Mouse (Mus musculus) forebrain, embryonic 14.5 days (tissue): Measurements from ENCODE around the gene Ifnar2. TPM values are rescaled to one million over a fixed set of nuclear protein-coding genes. Genes with fewer than 3 reads are reported as not detected.

Source experiments
- ATAC-seq: fragments of 200-750 bp; cut with Nextera tagmentation; 2 replicates; pipeline ENCODE4 v1.8.0; 2017; ENCODE audit warnings: mild to moderate bottlenecking, moderate library complexity
- DNase-seq: peaks from one replicate; pipeline ENCODE4 v3.0.0-alpha.2; 2015; ENCODE audit warnings: low spot score
- H3K27ac ChIP-seq: fragments of 300-500 bp; sonication (generic); 2 replicates; pipeline ENCODE4 v1.5.1; 2014; ENCODE audit warnings: low read depth, mild to moderate bottlenecking, control low read depth, low read length, moderate library complexity
- H3K27me3 ChIP-seq: fragments of 300-500 bp; sonication (generic); replicated peaks from 2 replicates; pipeline ENCODE4 v1.6.1; 2014; ENCODE audit warnings: low read length, control low read depth, mixed read lengths; ENCODE audit not compliant: control insufficient read depth, insufficient read depth
- H3K36me3 ChIP-seq: fragments of 300-500 bp; sonication (generic); 2 replicates; pipeline ENCODE4 v1.6.1; 2014; ENCODE audit warnings: low read length, control low read depth; ENCODE audit not compliant: control insufficient read depth, insufficient read depth
- H3K4me1 ChIP-seq: fragments of 300-500 bp; sonication (generic); 2 replicates; pipeline ENCODE4 v1.6.1; 2014; ENCODE audit warnings: antibody characterized with exemption, low read length, control low read depth; ENCODE audit not compliant: control insufficient read depth, insufficient read depth
- H3K4me2 ChIP-seq: fragments of 300-500 bp; sonication (generic); 2 replicates; pipeline ENCODE4 v1.6.1; 2014; ENCODE audit warnings: mild to moderate bottlenecking, control low read depth, low read length
- H3K4me3 ChIP-seq: fragments of 300-500 bp; sonication (generic); 2 replicates; pipeline ENCODE4 v1.5.1; 2014; ENCODE audit warnings: low read depth, low read length, control low read depth
- H3K9ac ChIP-seq: fragments of 300-500 bp; sonication (generic); 2 replicates; pipeline ENCODE4 v1.6.1; 2014; ENCODE audit warnings: mild to moderate bottlenecking, low read length, control low read depth, moderate library complexity
- H3K9me3 ChIP-seq: fragments of 300-500 bp; sonication (generic); replicated peaks from 2 replicates; pipeline ENCODE4 v1.6.1; 2016; ENCODE audit warnings: low read length, control low read depth, mixed read lengths; ENCODE audit not compliant: control insufficient read depth
- WGBS: fragments of 180-500 bp; shearing (Covaris S2); extraction: QIAGEN DNeasy Blood & Tissue Kit; methylation state at CpG from one replicate; pipeline ENCODE4 v1.1.7; 2014; 5-methylcytosine and 5-hydroxymethylcytosine counted together
- polyA plus RNA-seq: library from polyadenylated mRNA; unstranded; fragments of >200 nt; fragmentation: Nextera tagmentation; extraction: Ambion mirVana; gene quantifications from 2 replicates; pipeline ENCODE4 v1.2.1, GENCODE M21; 2014

Gene Ifnar2
- polyA plus RNA-seq, 1 experiment from 2014 or later, result 44.6 TPM

DNA sequence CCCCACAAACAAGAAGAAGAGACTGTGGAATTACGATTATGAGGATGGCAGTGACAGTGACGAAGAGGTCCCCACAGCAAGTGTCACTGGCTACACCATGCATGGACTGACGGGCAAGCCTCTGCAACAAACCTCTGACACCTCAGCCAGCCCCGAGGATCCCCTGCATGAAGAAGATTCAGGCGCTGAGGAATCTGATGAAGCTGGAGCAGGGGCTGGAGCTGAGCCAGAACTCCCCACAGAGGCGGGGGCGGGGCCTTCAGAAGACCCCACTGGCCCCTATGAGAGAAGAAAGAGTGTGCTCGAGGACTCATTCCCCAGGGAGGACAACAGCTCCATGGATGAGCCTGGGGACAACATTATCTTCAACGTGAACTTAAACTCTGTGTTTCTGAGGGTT lies 31.2 kb downstream of the Ifnar2 start:
- Histone ChIP-seq H3K4me2 (no peak overlapping the region), H3K4me1 (peaks cover 4% of the 10 kb centered on the region; the same call in 1 of the 2 replicates), H3K36me3 (peaks cover 15% of the 10 kb centered on the region; the same call in 1 of the 2 replicates), H3K9ac (no peak overlapping the region), H3K27me3 (no peaks in the 10 kb centered on the region), H3K4me3 (no peak overlapping the region), H3K27ac (no peak overlapping the region), H3K9me3 (no peaks in the 10 kb centered on the region)
- ATAC-seq (no peak), DNase-seq (no peak)
- WGBS, result 84% methylated on average over 9 of the region's 9 CpGs

DNA sequence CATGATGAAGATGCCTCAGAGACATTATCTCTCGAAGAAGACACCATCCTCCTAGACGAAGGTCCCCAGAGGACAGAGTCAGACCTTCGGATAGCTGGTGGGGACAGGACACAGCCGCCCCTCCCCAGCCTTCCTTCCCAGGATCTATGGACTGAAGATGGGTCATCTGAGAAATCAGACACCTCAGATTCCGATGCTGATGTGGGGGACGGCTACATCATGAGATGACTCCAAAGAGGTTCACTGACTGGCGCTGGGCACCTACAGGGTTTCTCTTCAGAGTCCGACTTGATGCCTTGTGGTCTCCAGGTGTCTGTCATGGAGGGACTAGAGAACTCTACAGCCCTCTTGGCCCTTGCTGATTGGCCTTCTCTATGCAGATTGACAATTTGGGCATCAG lies 31.6 kb downstream of the Ifnar2 start:
- Histone ChIP-seq H3K4me1 (peaks cover 4% of the 10 kb centered on the region; the same call in 1 of the 2 replicates), H3K36me3 (peaks cover 15% of the 10 kb centered on the region; the same call in 1 of the 2 replicates), H3K27ac (no peak overlapping the region), H3K4me3 (no peak overlapping the region), H3K27me3 (no peaks in the 10 kb centered on the region), H3K4me2 (no peak overlapping the region), H3K9ac (no peak overlapping the region), H3K9me3 (no peaks in the 10 kb centered on the region)
- ATAC-seq (no peak), DNase-seq (no peak)
- 92% methylated on average over 8 of the region's 8 CpGs for WGBS

GRCm38 (mm10) chr16:91404828-91405577 lies 32.4 kb downstream of the Ifnar2 start:
- no peaks in the 10 kb centered on the region for H3K27me3 ChIP-seq
- no peak overlapping the region for H3K4me3 ChIP-seq
- 72% methylated on average over 10 of the region's 10 CpGs for WGBS
- ATAC-seq (no peak), DNase-seq (no peak)
- H3K9me3 ChIP-seq, result no peaks in the 10 kb centered on the region
- H3K27ac ChIP-seq, result no peak overlapping the region
- H3K4me2 ChIP-seq, result no peak overlapping the region
- peaks cover 4% of the 10 kb centered on the region; the same call in 1 of the 2 replicates for H3K4me1 ChIP-seq
- H3K36me3 ChIP-seq, result peaks cover 15% of the 10 kb centered on the region; the same call in 1 of the 2 replicates
- no peak overlapping the region for H3K9ac ChIP-seq

DNA sequence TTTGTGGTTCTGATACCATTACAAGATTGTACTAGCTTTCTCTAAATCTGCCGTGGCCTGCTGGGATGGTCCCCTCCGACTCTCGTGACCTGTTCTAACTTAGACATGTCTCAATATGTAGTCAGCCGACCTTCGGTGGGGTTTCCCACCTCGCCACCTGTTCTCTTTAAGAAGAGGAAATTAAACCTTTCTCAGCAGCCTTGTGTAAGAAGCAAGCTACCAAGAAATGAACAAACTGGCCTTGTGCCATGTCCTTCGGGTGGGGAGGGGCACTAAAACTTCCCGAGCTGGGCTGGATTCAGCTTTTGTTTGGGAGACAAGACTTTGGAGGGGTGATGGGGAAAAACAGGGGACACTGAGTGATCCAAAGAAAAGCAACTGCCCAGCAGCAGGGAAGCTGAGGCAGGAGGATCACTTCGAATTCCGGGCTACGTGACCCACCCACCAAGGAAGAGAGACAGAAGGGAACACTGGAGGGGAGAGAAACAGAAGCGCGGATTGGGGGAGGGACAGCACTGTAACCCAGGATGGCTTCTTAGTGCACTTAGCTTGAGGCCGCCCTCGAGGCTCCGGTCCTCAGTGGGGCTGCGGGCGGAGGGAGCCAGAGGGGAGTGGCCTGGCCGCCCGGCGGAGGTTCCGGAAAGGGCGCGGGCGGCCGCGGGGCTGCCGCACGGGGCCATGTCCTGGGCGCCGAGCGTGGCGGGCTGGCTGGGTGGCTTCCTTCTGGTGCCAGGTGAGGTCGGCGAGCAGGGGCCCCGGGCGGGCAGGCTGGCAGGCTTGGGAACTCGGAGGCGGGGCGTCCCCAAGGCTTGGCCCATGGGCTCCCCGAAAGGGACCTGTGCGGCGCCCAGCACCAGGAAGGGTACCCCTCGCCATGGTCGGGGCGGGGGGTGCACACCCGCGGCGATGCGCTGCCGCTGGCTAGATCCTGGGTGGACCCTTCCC lies 33.3 kb downstream of the Ifnar2 start, which contains the start of gene Il10rb:
Gene Il10rb (plus strand): TSS at position 525 of the 945 bp plus-strand sequence.
- DNase-seq (peak; percentile 53), ATAC-seq (peak; percentile 80)
- H3K4me3 ChIP-seq, result peak within 1 kb of the TSS; percentile 58
- WGBS, result 5% methylated on average over 51 of the region's 51 CpGs
- H3K27me3 ChIP-seq, result no peaks in the 10 kb centered on the region
- peaks cover 4% of the 10 kb centered on the region; the same call in 1 of the 2 replicates for H3K4me1 ChIP-seq
- H3K4me2 ChIP-seq, result peak within 1 kb of the TSS; percentile 98
- H3K9ac ChIP-seq, result peak within 1 kb of the TSS; percentile 75
- no peaks in the 10 kb centered on the region for H3K9me3 ChIP-seq
- H3K36me3 ChIP-seq, result peaks cover 10% of the 10 kb centered on the region; the same call in 1 of the 2 replicates
- H3K27ac ChIP-seq, result no peak within 1 kb of the TSS; the same call in 1 of the 2 replicates

DNA sequence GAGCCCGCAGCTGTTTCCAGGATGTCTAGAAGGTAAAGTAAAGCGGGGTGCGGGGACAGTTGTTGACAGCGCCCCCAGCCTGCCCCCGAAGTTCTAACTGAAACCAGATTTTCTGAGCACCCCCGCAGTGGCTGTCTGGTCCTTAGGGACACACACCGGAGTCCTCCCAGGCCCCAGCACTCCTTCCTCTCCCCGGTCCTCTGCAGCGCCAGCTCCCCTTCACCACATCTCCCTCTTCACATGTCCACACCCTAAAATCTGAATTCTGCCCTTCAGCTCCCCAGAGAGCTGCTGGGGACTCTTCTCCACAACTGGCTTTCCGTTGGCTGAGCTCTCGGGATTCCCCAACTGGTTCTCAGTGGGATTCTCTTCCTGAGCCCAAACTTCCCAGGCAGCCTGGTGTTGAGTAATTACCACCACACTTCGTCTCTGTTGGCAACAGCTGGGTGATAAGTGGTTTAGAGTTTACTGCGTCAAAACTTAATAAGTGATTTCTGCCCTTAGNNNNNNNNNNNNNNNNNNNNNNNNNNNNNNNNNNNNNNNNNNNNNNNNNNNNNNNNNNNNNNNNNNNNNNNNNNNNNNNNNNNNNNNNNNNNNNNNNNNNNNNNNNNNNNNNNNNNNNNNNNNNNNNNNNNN lies 34.1 kb downstream of the Ifnar2 start:
- Histone ChIP-seq H3K4me2 (peak overlapping the region; percentile 98), H3K4me1 (peaks cover 4% of the 10 kb centered on the region; the same call in 1 of the 2 replicates), H3K27me3 (no peaks in the 10 kb centered on the region), H3K27ac (no peak overlapping the region; the same call in 1 of the 2 replicates), H3K4me3 (peak overlapping the region; percentile 58), H3K9me3 (no peaks in the 10 kb centered on the region), H3K36me3 (peaks cover 9% of the 10 kb centered on the region; the same call in 1 of the 2 replicates), H3K9ac (peak overlapping the region; percentile 75)
- DNase-seq (peak; percentile 40), ATAC-seq (peak; percentile 22)
- 3% methylated on average over 13 of the region's 13 CpGs for whole genome bisulfite sequencing

- H3K4me2 ChIP-seq, result no peak overlapping the region
- WGBS, result 83% methylated on average over 12 of the region's 12 CpGs
- no peak overlapping the region for H3K27ac ChIP-seq
- H3K9ac ChIP-seq, result no peak overlapping the region
- H3K27me3 ChIP-seq, result no peaks in the 10 kb centered on the region
- no peak for DNase-seq
- no peaks in the 10 kb centered on the region for H3K36me3 ChIP-seq
- no peaks in the 10 kb centered on the region for H3K9me3 ChIP-seq
- H3K4me1 ChIP-seq, result no peaks in the 10 kb centered on the region
- H3K4me3 ChIP-seq, result no peak overlapping the region
- ATAC-seq, result no peak
Measured at GRCm38 (mm10) chr16:91413102-91413844, 40.7 kb downstream of the Ifnar2 start.

- Histone ChIP-seq H3K36me3 (no peaks in the 10 kb centered on the region), H3K9ac (no peak overlapping the region), H3K4me2 (no peak overlapping the region), H3K9me3 (no peaks in the 10 kb centered on the region), H3K4me1 (no peaks in the 10 kb centered on the region), H3K27ac (no peak overlapping the region), H3K4me3 (no peak overlapping the region), H3K27me3 (no peaks in the 10 kb centered on the region)
- no peak for DNase-seq
- WGBS, result 90% methylated on average over 9 of the region's 9 CpGs
- no peak for ATAC-seq
Measured at GRCm38 (mm10) chr16:91415391-91416189, 43.0 kb downstream of the Ifnar2 start.
